Mouse (Mus musculus) induced T-regulatory cell, adult 2 months (primary cell): ENCODE data around the gene Lbx2.

Experiments
- DNase-seq: peaks from one replicate; pipeline ENCODE4 v3.0.0-alpha.2; 2012; ENCODE audit warnings: low read depth

Lbx2 gene

DNA sequence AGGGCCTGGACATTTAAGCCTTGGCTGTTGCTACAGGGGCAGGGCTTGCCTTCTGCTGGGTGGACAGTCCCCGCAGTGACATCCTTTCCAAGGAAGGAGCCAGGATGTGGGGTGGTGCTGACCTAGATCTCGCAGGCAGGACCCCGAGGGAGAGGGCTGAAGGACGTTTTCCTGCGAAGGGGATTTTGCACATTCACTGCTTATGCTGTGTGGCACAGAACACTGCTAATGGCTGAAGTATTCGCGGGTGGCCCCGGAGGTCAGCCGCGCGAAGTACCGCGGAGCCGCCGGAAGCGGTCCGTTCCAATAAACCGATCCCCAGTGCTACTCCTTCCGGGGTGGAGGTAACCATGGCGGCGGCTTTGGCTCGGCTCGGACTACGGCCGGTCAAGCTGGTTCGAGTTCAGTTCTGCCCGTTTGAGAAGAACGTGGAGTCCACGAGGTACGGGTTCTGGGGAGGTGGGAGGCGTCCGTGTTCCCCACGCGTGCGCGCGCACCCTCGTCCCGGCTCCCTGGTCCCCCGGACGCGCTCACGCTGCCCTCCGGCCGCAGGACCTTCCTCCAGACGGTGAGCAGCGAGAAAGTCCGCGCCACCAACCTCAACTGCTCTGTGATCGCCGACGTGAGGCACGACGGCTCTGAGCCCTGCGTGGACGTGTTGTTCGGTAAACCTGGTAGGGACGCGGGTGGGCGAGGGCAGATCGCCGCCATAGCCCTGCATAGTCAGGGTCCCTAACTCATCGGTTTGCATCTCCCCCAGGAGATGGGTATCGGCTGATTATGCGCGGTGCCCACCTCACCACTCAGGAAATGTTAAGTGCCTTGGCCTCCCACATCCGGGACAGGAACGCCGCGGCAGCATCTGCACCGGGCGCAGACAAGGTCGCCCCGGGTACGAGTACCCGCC lies 22.8 kb downstream of the Lbx2 start, which contains the start of gene Mrpl53:
Gene Mrpl53 (plus strand): TSS at position 279 of the 907 bp plus-strand sequence.
- DNase-seq: peak; percentile 81

DNA sequence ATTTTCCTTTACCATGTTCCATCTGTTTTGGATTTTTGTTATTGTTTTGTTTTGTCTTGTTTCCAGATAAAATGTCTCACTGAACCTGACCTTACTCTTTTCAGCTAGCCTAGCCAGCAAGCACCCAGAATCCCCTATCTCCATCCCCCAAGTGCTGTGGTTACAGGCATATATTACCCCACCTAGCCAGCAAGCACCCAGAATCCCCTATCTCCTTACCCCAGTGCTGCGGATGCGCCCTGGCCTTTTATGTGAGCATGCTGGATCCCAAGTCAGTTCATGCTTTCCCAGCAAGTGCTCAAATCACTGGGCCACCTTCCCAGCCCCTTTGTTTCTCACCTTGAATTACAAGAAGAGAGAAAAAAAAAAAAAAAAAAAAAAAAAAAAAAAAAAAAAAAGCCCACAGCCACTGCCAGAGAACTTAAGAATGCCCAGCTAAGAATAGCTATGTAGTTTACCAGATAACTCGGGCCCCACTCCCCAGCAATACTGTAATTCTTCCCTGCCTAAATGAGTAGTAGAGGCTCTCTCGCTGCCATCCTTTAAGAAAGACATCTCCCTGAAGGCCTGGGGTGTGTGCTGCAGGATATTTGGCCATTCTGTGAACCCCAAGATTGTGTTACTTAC lies 25.5 kb downstream of the Lbx2 start:
- no peak for DNase-seq

DNA sequence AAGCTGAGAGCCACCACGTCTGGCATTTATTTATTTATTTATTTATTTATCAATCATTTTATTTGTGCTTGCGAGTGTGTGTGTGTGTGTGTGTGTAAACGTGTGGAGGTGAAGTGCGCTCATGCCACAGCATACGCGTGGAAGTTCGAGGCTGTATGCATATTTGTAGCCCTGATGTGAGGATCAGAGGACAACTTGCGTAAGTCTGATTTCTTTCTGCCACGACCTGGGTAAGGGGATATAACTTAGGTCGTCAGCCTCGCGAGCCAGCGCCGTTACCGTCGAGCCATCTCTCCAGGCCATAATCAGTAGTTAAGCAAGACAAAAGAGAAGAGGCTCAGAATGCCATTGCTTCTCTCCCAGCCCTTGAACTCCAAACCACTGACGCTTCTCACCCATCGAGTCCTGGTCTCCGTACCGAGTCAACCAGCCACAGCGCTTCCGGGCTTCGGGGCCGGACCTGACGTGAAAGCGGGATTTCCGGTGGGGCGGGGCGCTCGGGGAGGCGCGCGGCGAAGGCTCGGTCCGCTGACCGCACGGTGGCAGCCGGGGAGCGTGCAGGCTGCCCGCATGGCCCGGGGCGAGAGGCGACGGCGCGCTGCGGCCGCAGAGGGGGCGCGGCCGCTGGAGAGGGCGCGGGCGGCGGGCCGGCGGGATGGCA lies 29.0 kb downstream of the Lbx2 start, which contains the start of gene Mogs:
Gene Mogs (plus strand): TSS at position 486 of the 661 bp plus-strand sequence.
- DNase-seq: peak; percentile 95

DNA sequence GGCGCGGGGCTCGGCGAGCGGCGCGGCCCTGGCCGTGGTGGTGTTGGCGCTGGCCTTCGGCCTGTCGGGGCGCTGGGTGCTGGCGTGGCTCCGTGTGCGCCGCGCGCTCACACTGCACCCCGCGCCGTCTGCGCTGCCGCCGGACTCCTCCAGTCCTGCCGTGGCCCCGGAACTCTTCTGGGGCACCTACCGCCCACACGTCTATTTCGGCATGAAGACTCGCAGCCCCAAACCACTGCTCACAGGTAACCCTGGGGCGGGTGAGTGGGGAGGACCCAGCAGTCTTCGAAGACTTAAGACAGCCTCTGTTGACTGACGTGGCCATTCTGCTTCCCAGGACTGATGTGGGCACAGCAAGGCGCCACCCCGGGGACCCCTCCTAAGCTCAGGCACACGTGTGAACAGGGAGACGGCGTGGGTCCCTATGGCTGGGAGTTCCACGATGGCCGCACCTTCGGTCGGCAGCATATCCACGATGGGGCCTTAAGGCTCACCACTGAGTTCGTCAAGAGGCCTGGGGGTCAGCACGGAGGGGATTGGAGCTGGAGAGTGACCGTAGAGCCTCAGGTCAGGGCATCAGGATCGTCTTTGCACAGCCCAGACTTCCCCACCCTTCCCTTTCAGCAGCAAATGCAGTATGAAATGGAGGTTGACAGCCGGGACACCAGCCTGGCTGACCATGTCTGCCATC lies 29.7 kb downstream of the Lbx2 start:
- DNase-seq: peak; percentile 73

DNA sequence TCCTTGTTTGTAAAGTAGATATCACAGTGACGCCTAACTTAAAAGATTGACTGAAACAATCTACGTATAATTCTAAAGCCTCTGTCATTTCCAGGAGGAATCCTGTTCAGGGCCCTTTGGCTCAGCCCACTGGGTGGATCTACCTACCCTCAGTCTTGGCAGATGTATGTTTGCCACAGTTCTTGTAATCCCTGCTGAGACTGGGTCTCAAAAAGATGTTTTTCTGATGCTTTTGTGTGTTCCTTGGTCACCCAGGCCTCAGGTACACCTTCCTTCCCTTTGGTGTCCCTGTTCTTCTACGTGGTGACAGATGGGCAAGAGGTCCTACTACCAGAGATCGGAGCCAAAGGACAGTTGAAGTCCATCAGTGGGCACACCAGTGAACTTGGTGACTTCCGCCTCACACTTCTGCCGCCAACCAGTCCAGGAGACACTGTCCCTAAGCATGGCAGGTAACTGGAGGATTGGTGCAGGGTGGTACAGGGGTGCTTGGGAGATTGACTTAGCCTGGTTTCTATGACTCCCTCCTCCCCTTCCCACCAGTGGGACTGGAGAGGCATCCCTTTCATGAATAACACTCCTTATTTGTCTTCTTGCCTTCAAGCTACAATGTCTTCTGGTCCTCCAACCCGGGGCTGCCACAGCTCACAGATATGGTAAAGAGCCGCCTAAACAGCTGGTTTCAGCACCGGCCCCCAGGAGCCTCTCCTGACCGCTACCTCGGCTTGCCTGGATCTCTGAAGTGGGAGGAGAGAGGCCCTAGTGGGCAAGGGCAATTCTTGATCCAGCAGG lies 30.4 kb downstream of the Lbx2 start:
- DNase-seq: no peak

DNA sequence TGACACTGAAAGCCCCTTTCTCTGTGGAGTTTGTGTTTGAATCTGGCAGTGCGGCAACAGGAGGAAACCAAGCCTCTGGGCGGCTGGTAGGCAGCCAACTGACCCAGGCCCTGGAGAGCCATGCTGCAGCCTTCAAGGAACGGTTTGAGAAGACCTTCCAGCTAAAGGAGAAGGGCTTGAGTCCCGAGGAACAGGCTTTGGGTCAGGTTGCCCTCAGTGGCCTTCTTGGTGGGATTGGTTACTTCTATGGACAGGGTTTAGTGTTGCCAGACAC lies 30.9 kb downstream of the Lbx2 start:
- no peak for DNase-seq

DNA sequence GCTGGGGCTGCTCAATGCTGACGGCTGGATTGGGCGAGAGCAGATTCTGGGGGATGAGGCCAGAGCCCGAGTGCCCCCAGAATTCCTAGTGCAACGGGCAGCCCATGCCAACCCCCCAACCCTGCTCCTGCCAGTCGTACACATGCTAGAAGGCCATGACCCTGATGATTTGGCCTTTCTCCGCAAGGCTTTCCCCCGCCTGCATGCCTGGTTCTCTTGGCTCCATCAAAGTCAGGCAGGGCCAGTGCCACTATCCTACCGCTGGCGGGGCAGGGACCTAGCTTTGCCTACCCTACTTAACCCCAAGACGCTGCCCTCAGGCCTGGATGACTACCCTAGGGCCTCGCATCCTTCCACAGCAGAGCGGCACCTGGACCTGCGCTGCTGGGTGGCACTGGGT lies 31.4 kb downstream of the Lbx2 start:
- DNase-seq: no peak

DNA sequence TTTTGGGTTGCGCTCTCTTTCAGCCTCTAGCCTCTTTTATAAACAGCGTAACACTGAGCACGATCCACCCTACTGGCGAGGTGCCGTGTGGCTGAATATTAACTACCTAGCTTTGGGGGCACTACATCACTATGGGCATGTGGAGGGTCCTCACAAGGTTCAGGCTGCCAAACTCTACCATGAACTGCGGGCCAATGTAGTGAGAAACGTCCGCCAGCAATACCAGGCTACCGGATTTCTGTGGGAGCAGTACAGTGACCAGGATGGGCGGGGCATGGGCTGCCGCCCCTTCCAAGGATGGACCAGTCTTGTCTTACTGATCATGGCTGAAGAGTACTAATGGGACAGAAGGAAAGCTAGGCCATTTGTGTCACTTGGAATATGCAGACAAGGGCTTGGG lies 32.2 kb downstream of the Lbx2 start:
- no peak for DNase-seq

DNA sequence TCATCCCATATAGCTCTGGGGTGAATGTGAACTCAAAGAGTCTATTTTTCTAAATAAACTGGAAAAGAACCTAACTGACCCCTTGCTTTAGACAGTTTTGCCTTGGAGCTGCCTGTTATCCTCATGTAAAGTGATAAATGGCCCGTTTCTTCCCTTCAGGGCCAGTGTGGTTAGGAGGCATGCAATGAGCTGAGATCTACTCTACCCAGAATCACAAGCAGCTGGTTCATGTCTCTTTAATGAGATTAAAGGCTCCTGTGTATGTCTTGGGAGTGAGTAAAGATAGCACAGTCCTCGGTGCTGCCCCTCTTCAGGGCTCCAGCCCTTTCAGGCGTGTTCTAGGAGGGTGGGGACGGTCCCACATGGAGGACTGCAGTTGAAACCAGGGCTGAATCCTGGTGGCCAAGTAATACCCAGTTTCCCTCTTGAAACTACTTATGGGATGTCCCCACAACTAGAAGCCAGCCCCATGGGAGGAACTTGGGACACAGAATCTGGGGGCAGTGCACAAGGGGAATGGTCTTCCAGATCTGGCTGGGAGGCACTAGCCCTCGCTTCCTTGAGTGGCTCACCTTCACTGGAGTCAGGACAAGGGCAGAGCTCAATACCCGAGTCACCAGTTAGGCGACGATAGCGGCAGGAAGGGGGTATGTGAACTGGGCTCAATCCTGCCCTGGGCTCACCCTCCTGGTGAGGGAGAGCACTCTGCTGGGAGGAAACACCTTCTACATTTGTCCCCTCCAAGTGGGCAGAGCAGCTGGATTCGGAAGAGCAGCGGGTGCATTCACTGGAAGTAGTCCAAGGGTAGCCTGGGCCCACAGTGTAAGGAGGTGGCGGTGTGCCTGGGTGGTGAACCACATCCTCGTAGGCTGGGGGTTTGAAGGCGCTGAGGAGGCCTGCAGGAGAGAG lies 32.9 kb downstream of the Lbx2 start:
- DNase-seq: peak; percentile 32

DNA sequence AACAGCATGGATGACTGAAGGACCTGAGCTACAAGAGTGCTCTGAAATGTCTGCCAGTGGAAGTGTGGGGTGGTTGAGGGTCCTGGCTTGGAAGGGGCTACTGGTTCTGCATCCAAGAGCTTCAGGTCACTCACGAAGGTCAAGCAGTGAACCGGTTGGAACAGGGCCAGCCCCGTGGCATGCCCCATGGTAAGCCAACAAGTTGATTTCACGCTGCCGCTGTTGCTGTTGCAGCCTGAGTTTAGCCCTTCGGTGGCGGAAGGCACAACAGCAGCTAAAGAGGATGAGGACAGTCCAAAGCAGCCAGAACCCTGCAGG lies 33.5 kb downstream of the Lbx2 start:
- DNase-seq: no peak

DNA sequence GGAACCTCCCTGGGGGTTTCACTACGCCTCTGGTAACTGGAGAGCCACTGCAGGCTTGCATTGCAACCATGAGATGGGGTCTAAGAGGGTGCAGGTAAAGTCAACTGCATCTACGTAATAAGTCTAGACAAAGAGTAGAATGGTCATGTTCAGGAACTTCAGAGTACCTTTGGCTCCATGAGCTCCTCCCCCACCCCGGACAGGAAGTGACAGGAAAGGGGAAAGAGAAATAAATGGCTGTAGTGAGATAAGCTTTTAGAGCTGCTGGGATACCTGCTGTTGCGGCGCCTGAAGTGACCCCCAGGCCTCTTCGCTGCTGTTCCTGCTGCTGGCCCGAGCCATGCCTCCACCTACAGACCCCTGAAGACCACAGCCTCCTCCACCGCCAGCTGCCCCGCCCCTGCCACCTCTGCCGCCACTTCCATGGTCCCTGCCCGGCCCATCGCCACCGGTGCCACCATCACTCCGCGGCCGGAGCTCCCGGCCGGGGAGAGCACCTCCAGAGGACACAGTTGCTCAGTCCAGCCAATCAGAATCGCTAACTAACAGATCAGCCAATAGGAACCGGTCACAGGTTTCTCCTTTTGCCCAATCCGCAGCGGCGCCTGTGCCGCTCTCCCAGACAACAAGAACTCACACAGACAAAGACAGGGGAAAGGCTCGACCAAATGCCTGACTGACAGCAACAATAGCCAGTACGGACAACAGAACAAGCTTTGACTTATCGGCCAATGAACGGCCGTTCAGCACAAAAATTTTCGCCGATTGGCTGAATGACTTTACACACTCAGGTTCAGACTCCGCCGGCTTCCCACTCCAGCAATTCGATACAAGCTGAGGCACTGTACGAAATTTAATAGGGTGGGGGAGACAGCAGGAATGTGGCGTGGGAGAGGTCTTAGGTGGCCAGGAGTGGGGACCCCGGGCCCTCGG lies 35.0 kb downstream of the Lbx2 start, which contains the start of gene Wbp1:
Gene Wbp1 (minus strand): TSS at position 630 of the 933 bp plus-strand sequence.
- peak; percentile 98 for DNase-seq

DNA sequence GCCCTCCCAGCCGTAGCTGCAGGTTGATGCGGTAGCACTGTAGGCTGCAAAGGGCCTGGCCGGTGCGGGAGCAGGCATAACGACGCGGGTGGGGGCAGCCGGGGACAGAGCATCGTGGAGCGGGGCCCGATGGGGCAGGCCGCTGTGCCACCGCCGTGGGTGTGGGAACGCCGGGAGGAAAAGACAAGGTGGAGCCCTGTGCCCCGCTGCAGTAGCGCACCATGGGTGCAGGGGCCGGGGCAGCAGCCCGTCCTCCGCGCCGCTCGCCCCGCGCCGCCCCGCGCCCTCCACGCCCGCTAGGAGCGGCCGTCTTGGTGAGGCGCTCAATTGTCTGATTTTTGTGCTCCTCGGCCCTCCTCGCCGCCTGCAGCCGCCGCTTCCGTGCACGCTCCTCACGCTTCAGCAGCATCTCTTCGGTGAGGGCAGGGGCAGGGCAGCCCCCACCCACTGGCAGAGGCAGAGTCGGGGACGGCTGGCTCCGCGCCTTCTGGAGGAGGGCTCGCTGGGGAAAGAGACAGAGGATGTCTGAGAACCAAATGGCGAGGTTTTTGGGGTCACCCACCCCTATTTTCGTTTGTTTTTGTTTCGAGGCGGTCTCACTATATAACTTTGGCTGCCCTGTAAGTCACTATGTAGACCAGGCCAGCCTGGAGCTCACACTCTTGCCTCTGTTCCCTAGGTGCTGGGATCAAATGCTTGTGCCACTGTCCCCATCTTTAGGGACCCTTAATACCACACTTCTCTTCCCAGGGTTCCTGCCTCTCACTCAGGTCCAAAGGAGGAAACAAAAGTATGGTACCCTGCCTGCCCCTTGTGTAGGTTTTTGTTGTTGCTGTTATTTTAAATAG lies 35.9 kb downstream of the Lbx2 start:
- peak; percentile 23 for DNase-seq

DNA sequence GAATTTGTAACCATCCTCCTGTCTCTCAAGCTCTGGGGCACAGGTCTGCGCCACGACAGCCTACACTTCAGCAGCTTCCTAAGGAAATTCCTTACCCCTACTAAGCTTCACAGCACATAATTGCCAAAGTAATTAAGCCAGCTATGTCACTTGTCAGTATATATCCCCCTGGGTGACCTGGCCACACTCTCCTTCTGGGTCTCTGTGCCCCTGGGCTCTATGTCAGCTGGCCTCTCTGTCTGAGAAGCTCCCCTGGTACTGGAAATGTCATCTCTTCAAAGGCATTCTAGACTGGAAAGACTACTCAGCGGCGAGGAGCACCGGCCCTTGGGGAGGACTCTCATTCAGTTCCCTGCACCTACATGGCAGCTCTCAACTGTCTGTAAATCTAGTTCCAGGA lies 36.8 kb downstream of the Lbx2 start:
- no peak for DNase-seq

DNA sequence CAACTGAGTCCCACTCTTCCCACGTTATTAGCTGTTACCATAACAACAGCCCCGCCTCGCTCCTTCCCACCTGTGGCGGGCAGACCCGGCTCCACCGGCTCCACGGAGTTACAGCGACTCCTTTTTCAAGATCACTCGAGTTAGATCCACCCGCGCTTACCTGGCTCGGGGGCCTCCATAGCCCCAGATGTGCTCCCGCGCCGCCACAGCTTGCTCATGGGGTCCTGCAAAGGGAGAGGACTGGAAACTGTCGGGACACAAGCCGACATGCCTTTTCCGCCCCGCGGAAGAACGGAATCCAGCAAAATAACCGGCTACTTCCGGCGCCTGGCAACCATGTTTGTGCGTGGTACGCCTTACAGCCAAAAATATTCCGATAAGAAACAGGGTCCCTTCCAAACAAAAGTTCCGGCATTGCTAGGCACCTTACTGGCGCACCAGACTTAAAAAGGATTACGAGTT lies 38.7 kb downstream of the Lbx2 start:
- DNase-seq: peak; percentile 98

DNA sequence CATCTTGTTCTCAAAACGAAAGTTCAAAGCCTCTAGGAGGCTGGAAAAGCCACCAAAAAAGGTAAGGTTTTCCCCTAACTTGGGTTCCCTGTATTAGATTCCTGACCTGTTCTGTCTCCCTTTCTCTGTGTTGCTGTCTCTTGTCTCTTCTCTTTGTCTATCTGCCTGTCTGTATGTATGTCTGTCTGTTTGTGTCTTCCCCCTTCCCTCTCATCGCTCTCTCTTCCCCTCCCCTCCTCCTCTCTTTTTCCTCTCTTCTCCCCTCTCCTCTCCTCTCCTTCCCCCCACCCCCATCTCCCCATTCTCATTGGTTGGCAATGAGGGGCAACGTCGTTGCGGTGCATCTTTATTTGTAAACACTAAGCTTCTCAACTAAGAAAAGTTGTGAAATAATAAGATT lies 39.2 kb downstream of the Lbx2 start, which contains the start of gene Ino80b:
Gene Ino80b (minus strand): TSS at position 101 of the 400 bp plus-strand sequence.
- DNase-seq: no peak

DNA sequence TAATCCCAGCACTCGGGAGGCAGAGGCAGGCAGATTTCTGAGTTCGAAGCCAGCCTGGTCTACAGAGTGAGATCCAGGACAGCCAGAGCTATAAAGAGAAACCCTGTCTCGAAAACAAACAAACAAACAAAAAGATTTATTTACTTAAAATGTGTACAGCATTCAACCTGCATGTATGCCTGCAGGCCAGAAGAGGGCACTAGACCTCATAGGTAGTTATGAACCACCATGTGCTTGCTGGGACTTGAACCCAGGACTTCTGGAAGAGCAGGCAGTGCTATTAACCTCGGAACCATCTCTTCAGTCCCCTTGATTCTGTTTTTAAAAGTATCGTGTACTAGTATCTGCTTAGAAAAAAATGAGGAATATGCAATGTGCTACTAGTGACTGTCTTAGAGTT lies 41.3 kb downstream of the Lbx2 start:
- peak; percentile 30 for DNase-seq

DNA sequence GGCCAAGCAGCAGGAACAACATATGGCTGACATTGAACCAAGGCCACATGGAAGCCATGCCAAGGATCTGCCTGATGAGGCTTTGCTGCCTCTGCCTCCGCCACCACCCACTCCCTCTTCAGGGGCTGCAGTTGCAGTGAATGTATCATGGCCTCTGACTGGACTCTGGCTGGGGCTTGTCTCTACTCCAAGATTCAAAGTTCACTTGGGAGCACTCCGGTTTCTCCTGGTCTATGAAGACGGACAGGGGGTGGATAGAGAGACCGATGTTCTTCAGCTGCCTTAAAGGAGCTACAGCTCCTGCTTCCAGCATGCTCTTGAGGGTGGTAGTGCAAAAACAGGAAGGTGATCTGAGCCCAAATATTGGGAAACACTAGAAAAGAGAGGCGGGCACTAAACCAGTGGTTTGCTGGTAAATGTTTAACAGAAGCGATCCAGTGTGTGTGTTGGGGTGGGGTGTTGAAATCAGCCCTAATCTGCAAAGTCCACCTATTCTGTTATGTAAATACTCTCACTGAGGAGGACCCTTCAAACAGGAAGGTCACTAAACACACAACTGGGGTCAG lies 45.4 kb downstream of the Lbx2 start:
- no peak for DNase-seq
